Mouse (Mus musculus) embryo, embryonic 11.5 days (tissue): ENCODE data around the gene 4930562C15Rik.
A peak's percentile ranks its signal among the peaks of the same experiment; 100 is the strongest.
"Not testable (repeated sequence)": the region's sequence is repeated elsewhere in the genome, so short reads cannot be mapped to it uniquely, and the experiment has no call there.

Source experiments
- DNase-seq: peaks from one replicate; pipeline ENCODE4 v3.0.0-alpha.2; 2012; ENCODE audit warnings: low read depth, low spot score

The 4930562C15Rik gene

DNA sequence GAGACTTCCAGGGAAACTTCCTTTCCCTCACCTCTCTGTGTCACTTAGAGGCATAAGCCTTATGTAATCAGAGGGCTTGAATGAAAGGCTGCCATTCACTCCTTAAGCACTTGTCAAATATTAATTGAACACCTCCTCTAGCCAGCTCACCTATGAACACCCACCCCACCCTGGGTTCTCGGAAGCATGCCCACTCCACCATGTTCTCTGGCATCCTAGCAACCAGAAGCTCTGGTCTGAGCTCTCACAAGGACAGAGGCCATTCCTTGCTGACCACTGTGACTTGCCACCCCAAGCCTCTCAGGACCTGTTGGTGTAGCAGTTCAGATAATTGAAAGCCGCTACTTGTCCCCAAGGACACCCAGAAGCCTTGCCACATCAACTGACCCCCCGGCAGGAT lies at the start of gene 4930562C15Rik:
TSS of gene 4930562C15Rik (plus strand) at position 226 of the 400 bp plus-strand sequence.
- DNase-seq: no peak

DNA sequence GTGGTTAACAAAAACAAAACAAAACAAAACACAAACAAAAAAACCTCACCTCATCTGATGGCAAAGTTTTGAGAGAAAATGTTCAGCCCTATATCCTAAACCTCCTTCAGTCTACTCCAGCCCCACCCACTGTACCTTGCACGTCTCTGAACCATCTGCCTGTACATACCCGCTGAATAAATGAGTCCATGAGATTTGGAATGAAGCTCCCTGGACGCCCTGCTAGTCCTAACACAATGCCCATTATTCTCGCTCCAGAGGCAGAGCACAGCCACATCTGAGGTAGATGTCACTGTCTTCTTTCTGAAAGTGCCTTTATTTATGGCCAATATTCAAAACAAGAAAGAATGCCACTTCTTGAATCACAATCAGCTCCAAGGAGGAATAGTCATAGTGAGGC lies 49.5 kb upstream of the 4930562C15Rik start:
- DNase-seq: no peak

DNA sequence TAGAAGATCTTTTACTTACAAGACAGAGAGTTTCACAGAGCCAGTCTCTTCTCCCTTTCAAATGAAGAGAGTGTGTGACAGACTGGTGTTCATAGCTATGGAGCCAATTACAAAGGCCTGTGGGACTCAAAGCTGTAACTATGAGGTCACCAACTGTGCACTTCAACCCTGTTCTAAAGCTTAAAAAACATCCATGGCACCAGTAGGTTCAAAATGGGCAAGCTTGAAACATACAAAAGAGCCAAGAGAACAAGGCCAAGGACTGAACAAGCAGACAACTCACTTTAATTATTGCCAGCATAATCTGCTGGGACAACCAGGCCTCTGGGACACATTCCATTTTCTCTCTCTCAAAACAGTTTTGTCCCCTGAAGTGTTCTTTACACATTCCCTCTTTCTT lies 47.0 kb upstream of the 4930562C15Rik start:
- no peak for DNase-seq

GRCm38 (mm10) chr16:4789311-4789768 lies 45.9 kb upstream of the 4930562C15Rik start:
- no peak for DNase-seq

DNA sequence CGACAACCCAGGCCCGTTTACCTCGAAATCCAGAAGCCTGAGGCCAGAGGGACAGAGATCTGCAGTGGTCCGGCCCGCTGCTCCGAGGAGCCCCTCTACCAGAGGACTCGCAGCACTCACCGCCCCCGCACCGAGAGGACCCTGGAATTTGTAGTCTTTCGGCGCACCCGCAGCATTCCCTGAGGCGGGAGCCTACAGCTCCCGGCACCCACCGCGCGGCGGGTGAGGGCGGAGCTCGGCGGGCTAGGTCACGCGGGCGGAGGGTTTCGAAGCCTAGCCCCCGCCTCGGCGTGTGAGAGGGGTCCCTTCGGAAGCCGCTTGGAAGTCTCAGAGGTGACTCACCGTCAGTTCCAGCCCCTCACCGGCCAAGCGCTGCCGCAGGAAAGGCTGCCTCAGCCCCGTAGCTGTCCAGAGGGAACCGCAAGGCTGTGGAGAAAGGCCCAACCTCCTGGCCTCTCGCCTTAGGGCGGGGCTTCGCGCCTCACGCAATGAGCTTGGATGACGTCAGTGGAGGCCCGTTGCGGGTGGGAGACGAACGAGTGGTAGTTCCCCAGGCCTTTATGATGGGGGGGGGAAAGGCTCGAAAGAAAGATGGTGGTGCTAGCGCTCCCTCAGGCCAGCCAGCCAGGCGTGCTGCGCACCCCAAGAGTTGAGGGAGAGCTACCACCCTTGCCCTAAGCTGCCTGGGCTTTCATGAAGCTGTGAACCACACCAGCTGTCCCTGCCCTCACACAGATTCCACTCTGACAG lies 45.2 kb upstream of the 4930562C15Rik start, which contains the start of gene Cdip1:
TSS of gene Cdip1 (minus strand) at position 483 of the 750 bp plus-strand sequence.
- peak; percentile 87 for DNase-seq

DNA sequence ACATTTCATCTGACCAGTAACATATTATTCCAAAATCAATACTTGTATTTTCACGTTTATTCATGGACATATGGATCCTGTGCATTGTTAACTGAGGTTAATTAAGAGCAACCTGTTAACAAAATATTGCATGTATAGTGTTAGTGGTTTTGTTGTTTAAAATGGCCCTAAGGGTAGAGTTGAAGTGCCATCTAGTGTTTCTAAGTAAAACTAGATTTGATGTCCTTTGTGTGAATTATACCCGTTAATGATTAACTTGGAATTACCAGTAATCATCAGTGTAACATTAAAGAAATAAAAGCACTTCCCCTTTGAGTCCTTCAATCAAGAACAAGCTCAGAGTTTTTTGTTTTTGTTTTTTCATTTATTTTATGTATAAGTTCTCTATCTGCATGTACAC lies 43.9 kb upstream of the 4930562C15Rik start:
- DNase-seq: no peak

DNA sequence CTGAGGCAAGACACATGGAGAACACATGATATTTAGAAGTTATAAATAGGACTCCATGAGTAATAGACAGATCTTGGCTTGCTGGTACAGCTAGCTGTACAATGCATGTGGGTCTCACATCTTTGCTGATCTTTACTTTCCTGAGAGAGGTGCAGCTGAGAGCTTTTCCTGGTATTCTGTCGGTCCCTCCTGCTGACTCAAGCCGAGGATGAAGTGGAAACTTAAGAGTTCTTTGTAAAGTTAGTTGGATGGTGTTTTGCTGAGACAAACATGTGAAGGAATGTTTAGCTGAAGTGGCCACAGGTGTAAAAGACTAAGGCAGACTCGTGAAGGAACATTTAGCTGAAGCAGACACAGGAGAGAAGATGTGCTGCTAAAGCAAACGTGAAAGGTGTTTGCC lies 38.6 kb upstream of the 4930562C15Rik start:
- DNase-seq: no peak

DNA sequence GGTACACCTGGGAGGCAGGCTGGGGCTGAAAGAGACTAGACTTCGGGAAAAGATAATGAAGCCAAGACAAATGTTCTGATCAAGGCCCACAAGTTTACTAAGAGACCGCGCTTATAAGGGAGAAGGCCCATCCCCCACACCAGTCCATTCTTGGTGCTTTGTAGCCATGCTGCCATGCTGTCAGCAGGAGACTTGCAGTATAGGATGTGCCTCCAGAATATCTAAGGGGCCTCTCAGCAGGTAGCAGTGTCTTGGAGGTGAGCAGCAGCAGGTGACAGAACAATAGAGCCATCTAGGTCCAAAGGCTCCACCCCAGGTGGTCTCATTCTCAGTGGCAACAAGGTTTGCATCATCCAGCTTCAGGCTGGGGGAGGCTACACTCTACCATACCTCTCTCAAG lies 16.9 kb upstream of the 4930562C15Rik start:
- DNase-seq: no peak

GRCm38 (mm10) chr16:4824466-4824865 lies 10.8 kb upstream of the 4930562C15Rik start:
- DNase-seq: not testable (repeated sequence)

GRCm38 (mm10) chr16:4827639-4828038 lies 7.6 kb upstream of the 4930562C15Rik start:
- no peak for DNase-seq

- DNase-seq: no peak
Observed at GRCm38 (mm10) chr16:4829271-4829900, 5.8 kb upstream of the 4930562C15Rik start.

DNA sequence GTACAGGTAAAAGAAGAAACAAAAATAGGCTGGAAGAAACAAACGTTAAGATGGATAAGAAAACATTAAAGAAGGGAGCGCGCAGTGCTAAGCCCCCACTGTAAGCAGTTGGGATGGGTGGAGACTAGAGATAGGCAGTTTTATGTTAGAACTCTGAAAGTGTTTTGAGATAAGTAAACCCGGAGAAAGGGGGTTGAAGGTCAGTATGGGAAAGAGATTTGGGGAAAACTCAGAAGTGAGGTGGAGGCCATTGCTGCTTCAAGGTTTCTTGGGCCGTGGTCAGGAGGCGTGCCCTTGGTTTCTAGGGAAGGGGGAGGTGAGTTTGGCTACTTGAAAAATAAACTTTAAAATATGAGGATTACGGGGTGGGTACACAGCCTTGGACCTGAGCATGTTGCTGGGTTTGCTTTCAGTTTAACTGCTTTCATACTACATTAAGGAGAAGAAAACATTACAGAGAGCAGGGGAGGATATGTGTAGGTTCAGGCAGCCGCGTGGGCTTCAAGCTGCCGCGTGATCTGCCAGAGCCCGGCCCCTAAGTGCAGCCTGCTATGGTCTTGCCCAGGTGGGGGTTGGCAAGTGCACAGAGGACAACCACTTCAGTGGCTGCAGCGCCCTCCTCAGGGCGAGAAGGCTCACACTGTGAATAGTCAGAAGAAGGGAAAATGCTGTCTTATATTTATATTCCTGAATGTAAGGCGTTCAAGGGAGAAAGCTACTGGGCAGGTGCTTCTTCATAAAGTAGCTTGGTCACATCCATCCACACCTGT lies 3.4 kb upstream of the 4930562C15Rik start:
- DNase-seq: no peak

GRCm38 (mm10) chr16:4833858-4834257 lies 1.4 kb upstream of the 4930562C15Rik start:
- no peak for DNase-seq

DNA sequence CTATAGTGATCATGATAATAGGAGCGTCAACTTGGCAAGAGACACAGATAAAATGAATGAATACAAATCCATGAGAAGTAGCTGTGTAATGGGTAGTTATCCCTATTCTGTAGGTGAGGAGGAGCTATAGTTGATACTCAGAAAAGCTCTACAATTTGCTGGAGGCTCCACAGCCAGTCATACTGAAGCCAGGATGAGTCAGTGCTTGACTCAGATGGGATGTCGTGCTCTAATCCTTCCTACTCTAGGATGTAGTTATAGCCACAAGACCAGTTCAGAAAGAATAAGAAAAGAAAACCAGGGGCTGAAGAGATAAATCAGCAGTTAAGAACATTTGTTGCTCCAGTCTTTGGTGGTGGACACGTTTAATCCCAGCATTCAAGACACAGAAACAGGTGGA lies 2.4 kb downstream of the 4930562C15Rik start:
- no peak for DNase-seq

DNA sequence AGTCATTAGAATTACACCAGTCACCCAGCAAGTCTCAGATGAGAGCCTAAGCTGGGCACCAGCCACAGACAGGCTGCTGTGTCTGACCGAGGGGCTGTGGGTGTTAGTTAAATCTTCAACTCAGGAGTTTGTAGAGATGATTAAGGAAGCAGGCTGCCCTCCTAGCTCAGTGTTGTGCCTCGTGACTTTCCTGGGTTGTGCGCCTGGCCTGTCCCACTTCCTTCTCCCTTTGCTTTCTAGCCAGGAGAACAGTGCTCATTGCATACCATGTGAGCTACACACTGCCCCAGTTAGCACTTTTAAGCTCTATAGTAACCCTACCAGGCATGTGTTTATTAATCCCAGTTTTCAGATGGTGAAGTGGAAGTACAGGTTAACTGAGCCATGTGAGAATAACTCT lies 4.3 kb downstream of the 4930562C15Rik start:
- DNase-seq: no peak

DNA sequence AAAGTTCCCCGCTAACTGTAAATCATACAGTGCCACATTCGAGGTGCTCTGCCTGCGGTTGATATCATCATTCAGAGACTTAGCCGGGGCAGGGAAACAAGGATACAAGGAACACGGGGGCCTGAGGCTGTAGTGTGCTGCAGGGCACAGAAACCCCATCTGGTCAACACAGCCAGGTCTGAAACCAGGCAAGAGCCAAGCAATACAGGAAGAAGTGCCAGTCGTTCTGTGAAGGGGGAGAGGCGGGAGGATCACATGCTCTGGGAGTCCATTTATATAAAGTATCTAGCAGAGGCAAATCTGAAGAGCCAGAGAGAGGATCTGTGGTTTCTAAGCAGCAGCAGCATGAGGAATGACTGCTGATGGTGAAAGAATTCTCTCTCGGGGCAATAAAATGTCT lies 5.0 kb downstream of the 4930562C15Rik start:
- no peak for DNase-seq

DNA sequence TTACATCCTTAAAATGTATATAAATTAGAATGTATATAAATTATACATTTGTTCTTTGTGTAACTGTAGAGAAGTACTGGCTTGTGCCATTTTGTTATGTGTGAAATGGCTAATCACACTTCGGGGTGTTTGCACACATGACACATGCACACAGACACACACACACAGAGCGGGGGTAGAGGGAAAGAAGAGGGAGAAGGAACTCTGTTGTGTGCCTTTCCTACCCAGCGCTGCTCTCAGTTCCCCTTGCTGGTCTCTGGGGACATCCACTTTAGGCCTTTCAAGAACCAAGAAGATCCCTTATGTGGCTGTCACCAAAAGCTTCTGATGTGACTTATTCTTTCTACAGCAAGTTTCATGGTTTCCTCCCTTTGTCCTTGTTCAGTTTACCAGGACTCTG lies 11.8 kb downstream of the 4930562C15Rik start:
- no peak for DNase-seq

DNA sequence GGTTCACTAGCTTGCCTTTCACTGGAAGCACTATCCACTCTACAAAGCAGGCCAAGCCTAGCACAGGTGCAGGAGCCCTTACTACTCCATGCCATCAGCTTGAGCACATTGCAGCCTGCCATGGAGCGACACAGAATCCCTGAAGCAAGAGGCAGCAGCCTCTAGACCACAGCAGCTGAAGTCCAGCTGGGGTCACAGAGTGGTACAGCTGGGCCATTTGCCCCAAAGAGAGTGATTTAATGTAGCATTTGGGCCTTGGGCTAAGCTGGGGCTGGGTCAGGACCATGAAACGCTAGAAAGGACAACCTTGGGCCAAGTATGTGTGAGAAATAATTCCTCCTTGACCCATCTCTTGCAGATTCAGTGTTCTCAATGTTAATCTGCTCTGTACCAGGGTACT lies 12.9 kb downstream of the 4930562C15Rik start:
- DNase-seq: no peak

- DNase-seq: no peak
Observed at GRCm38 (mm10) chr16:4850361-4850760, 15.1 kb downstream of the 4930562C15Rik start.

DNA sequence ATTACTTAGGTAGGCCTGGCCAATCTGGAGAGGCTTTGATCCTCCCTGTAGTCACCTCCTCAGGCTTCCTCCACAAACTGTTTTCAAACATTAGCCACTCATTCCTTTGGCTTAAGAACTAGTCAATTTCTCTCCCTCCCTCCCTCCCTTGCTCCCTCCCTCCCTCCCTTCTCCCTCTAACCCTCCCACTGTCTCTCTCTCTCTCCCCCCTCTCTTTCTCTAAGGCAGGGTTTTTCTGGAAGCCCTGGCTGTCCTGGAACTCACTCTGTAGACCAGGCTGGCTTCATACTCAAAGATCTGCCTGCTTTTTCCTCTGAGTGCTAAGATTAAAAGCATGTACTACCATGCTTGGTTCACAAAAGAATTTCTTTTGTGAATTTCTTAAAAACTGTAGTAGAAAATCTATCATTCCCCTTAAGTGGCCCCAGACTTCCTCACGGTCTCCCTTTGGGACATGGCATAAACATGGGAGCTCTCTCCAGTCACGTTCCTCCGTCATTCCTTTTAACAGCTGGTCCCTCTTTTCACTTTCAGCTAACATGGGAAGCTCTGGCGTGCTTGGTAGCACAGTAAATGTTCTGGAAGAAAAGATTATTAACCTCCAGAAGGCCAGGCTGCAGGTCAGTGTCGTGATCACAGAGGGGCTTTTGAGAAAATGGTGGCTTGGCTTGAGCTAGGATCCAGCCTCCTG lies 15.9 kb downstream of the 4930562C15Rik start:
- no peak for DNase-seq

GRCm38 (mm10) chr16:4855046-4855650 lies 19.9 kb downstream of the 4930562C15Rik start:
- DNase-seq: no peak
